Mouse (Mus musculus) pancreas, adult 10 weeks (tissue): ENCODE results near the gene Spaca6. TPM values are rescaled to one million over a fixed set of nuclear protein-coding genes. Genes with fewer than 3 reads are reported as not detected.

Experiments
- polyA plus RNA-seq: library from polyadenylated mRNA; stranded (reverse); fragments of 350-450 nt; fragmentation: Illumina TruSeq; extraction: RNeasy Lipid Tissue Mini Kit (QIAGEN cat#74804); gene quantifications from one replicate; pipeline ENCODE4 v1.2.3, GENCODE M21; 2015; ENCODE audit warnings: low read depth, low replicate concordance; ENCODE audit not compliant: insufficient read depth

The Spaca6 gene
- 21.4 TPM for polyA plus RNA-seq

DNA sequence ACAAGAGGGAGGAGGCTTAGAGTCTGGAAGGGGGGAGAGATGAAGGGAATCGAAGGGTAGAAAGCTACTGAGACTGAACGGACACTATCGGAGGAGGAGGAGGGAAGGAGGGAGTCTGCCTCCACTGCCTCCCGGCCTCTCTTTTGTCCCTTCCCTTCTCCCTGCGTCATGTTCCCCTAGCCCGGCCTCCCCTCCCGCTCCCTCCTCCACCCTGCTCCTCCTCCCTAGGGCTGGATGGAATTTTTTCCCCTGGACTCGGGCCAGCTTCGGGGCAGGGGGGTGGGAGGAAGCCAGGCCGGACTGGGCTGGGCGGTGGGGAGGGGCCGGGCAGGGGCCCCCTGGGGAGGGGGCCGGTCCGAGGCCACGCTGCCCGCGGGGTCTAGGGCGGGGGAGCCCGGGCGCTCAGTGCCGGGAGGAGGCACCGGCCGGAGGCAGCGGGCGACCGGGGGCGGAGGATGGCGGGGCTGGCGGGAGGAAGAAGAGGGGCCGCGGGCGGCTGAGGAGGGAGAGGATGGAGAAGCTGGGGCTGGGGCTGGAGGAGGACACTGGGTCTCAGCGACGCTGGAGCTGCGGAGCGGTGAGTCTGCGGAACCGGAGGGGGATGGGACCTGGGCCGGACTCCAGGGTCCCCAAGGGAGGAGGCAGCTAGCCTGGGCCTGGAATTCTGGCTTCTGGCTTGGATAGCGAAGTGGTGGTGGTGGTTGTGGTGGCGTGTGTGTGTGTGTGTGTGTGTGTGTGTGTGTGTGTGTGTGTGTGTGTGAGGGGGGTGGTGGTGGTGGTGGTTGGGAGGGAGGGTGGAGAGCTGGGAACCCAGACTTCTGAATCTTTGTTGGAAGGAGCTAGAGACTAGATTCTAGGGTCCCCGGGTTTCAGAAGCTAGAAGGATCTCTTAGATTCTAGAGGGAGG, at the start of gene Spaca6:
Gene Spaca6, plus strand, starts transcription at position 408 of the 907 bp plus-strand sequence.

DNA sequence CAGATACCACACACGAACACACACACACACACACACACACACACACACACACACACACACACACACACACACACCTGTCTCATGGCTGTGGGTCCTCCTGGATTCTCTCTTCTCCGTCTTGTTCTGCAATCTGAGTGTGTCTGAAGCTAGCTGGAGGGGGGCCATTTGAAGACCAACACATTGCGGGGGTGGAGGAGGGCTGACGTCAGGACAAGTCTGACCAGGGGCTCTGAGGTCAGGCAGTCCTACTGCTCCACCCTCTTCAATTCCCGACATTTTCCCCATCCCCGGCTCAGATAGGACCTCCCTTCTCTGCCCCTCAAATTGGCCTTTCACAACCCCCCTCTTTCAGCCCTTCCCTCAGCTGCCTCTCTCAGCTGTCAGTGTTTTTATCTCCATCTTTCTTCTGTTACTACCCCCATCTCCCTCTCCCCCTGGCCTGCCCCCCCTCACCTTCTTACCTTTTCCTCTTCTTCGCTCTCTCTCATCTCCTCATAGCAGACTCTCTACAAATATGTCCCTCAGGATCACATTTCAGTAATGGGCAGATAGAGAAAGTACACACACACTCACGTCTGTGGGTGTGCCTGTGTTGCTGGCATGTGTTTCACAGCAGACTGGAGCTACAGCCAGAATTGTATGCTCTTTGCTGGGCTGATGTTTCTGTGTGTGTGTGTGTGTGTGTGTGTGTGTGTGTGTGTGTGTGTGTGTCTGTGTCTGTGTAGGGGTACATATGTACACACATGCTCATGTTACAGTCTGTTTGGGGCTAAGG, 28.3 kb downstream of the Spaca6 start, which contains the start of gene Has1:
Gene Has1, minus strand, starts transcription at position 142 of the 775 bp plus-strand sequence.

DNA sequence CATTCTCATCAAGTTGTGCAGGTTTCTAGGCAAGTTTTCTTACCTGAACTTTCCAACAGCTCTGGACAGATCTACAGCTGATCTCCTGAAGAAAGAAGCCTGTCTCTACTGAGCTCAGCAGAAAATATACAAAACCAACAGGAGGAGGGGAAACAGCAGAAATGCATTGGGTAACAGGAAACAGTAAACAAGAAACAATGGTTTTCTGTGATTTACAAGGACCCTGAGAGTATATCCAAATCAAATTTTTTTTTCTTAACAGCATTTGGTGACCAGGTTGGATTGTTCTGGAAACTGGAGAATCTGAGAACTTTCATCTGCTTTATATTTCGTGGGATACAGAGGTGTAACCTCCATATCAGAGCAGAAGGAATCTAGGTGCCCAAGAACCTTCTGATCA, 56.9 kb downstream of the Spaca6 start, which contains the start of gene Fpr1:
Gene Fpr1, minus strand, starts transcription at position 101 of the 400 bp plus-strand sequence.

DNA sequence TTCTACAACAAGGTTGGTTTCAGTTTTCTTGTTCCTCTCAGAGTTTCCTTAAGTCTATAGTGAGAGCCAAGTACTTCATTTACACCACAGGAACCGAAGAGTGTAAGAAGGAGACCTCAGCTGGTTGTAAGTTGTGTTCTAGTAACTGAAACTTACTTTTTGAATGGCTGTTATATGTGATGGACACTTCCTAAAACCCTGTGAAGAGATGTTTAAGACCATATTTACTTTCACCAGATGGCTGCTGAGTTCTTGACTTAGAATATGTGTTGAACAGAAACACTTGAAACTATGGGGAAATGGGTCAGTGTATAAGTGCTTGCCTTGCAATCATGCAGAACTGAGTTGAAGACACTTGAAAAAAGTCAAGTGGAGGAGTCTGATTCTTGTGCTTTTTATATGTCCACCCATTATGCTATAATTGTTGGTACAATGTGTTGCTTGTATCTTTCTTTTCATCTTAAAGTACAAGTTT, 60.9 kb downstream of the Spaca6 start, which contains the start of the genes Fpr2 and Fpr3:
Gene Fpr2, plus strand, starts transcription at position 51 of the 475 bp plus-strand sequence.
Gene Fpr3, plus strand, starts transcription at position 79 of the 475 bp plus-strand sequence.

Other genes starting within 250 kb of the Spaca6 start
- gene Lnpep, start 202.1 kb upstream of the Spaca6 start, polyA plus RNA-seq: 5.5 TPM
- not detected for gene Vmn2r90, start 123.4 kb upstream of the Spaca6 start, polyA plus RNA-seq
- gene Has1, start 28.0 kb downstream of the Spaca6 start, polyA plus RNA-seq: 1.0 TPM
- gene Fpr1, start 56.8 kb downstream of the Spaca6 start, polyA plus RNA-seq: not detected
- gene Fpr2, start 60.7 kb downstream of the Spaca6 start, polyA plus RNA-seq: not detected
- gene Fpr3, start 60.7 kb downstream of the Spaca6 start, polyA plus RNA-seq: not detected
- gene Fpr-rs4, start 194.6 kb downstream of the Spaca6 start, polyA plus RNA-seq: not detected
- not detected for gene Vmn2r124, start 222.3 kb downstream of the Spaca6 start, polyA plus RNA-seq